Comparison of ENCODE assay signal across 16 mouse cellular contexts in the genomic region with DNA sequence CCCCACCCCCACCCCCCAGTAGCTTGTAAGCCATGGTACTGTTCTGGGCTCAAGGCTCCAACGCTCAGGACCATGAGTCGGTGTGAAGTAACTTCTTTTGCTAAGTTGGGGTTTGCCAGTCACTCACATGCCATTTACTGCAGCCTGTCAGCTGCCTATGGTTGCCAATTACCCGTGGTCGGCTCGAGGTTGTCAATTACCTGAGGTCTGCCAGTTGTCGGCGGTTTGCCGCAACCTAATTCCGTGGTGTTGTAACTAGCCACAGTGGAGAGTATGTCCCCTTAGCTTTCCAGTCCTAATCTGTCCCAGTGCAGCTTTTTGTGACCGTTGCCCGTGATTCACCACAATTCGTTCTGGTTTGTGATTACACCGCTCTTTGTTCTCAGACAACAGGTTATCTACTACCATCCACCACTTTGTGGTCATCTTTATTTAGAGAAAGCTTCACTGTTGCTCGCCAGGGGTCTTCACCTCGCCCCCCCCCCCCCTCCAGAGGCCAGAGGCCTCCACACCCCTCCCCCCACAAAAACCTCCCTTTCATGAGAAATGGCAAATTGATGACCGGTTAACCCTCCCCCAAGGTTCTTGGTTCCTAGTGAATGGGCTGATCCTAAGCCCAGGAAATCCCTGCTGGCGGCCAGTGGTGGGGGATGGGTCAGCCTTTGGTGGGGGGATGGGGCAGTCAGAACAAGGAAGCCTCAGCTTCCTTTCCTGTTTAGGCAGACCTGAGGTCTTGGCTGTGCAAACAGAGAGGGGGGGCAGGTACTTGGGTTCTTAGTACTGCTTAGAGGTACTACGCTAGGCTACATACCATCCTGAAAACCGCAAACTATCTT.
DNase-seq lines count a peak whose midpoint lies in the region; ATAC-seq and TF ChIP-seq lines count a peak whose summit lies in the region.
"Had no signal": no experiment of that assay in that cellular context is flagged by ENCODE, and none has a peak within 500 bp of the region (broad histone marks: within the 10 kb centered on the region; RNA-seq: fewer than 3 reads in every experiment).

No protein-coding gene starts in this region.

- peaks cover 29% of the 10 kb centered on the region for H3K9me3 ChIP-seq in midbrain, embryonic 11.5 days (ENCODE audit: control insufficient read depth, low read length)
- H3K9me3 ChIP-seq in midbrain, postnatal 0 days (ENCODE audit: low read length): peaks cover 16% of the 10 kb centered on the region; the same call in 1 of the 2 replicates
- no peaks in the 10 kb centered on the region for H3K9me3 ChIP-seq in MEL (replicated peaks; ENCODE audit: insufficient read depth, low read length)

- no peak overlapping the region for H3K9ac ChIP-seq in midbrain, embryonic 11.5 days (ENCODE audit: low read length)
- no peak overlapping the region for H3K9ac ChIP-seq in midbrain, postnatal 0 days (replicated peaks; ENCODE audit: low read length, poor library complexity, severe bottlenecking)
- H3K9ac ChIP-seq in MEL (ENCODE audit: control insufficient read depth, low read depth, low read length, poor library complexity, severe bottlenecking): no peak overlapping the region
- H3K9ac ChIP-seq: embryonic facial prominence, embryonic 12.5 days; forebrain, postnatal 0 days; heart, embryonic 15.5 days; hindbrain, embryonic 12.5 days; midbrain, embryonic 13.5 days had no signal

- H3K27me3 ChIP-seq in midbrain, embryonic 11.5 days (ENCODE audit: control insufficient read depth, insufficient read depth, low read length): 0 out of 2 replicates have a peak, but pooled peaks cover 2% of the 10 kb centered on the region
- 0 out of 2 replicates have a peak, but pooled peaks cover 3% of the 10 kb centered on the region for H3K27me3 ChIP-seq in midbrain, postnatal 0 days (ENCODE audit: insufficient read depth, low read length)
- no peaks in the 10 kb centered on the region for H3K27me3 ChIP-seq in MEL (ENCODE audit: control insufficient read depth in 1 of 2, insufficient read depth in 2 of 2, low read length in 2 of 2)
- H3K27me3 ChIP-seq: embryonic facial prominence, embryonic 12.5 days; Patski had no signal

- no peak for TF ChIP-seq CTCF in midbrain, postnatal 0 days (IDR thresholded peaks at IDR 0.05)
- TF ChIP-seq CTCF in MEL (IDR thresholded peaks at IDR 0.05 in 2 of 3, conservative IDR thresholded peaks at IDR 0.05 in 1 of 3; ENCODE audit: control insufficient read depth in 1 of 3, insufficient read depth in 1 of 3, low read depth in 2 of 3, low read length in 3 of 3, poor library complexity in 1 of 3, severe bottlenecking in 1 of 3): no peak

- peak; percentile 78 to 85 for TF ChIP-seq EP300 in MEL (IDR thresholded peaks at IDR 0.05; ENCODE audit: low read depth in 1 of 2, low read length in 2 of 2)

- no peak for TF ChIP-seq POLR2A in MEL (IDR thresholded peaks at IDR 0.05; ENCODE audit: control insufficient read depth in 1 of 2, insufficient read depth in 1 of 2, low read depth in 1 of 2, low read length in 2 of 2, poor library complexity in 1 of 2)

- WGBS in midbrain, embryonic 11.5 days: 42% methylated on average over 19 of the region's 19 CpGs
- 55% methylated on average over 19 of the region's 19 CpGs for WGBS in midbrain, postnatal 0 days

- no peak for TF ChIP-seq RAD21 in MEL (IDR thresholded peaks at IDR 0.05; ENCODE audit: low read depth, low read length)

- peak overlapping the region; percentile 6; the same call in 1 of the 2 replicates for H3K4me2 ChIP-seq in midbrain, embryonic 11.5 days
- no peak overlapping the region for H3K4me2 ChIP-seq in midbrain, postnatal 0 days (ENCODE audit: low read depth, low read length, poor library complexity, severe bottlenecking)
- H3K4me2 ChIP-seq: embryonic facial prominence, embryonic 12.5 days; heart, embryonic 15.5 days; hindbrain, embryonic 12.5 days; midbrain, embryonic 13.5 days had no signal

- ATAC-seq in midbrain, embryonic 11.5 days (ENCODE audit: low FRiP score): peak; percentile 19; the same call in 1 of the 2 replicates
- ATAC-seq in midbrain, postnatal 0 days (ENCODE audit: low FRiP score): no peak
- ATAC-seq in granulocyte monocyte progenitor cell, adult 5-6 weeks (replicated peaks; ENCODE audit: poor library complexity, severe bottlenecking): peak; percentile 60
- ATAC-seq: forebrain, postnatal 0 days; midbrain, embryonic 13.5 days; Patski had no signal

- no peak overlapping the region for H3K27ac ChIP-seq in midbrain, embryonic 11.5 days (ENCODE audit: low read depth, low read length)
- no peak overlapping the region for H3K27ac ChIP-seq in midbrain, postnatal 0 days (ENCODE audit: low read depth, low read length)
- no peak overlapping the region for H3K27ac ChIP-seq in MEL (ENCODE audit: control insufficient read depth, low read depth, low read length)
- H3K27ac ChIP-seq: embryonic facial prominence, embryonic 12.5 days; heart, adult 2 months; heart, embryonic 15.5 days; hindbrain, embryonic 12.5 days; midbrain, embryonic 13.5 days had no signal

- peaks cover 10% of the 10 kb centered on the region for H3K4me1 ChIP-seq in midbrain, embryonic 11.5 days (ENCODE audit: control insufficient read depth, insufficient read depth, low read length)
- no peaks in the 10 kb centered on the region for H3K4me1 ChIP-seq in midbrain, postnatal 0 days (ENCODE audit: insufficient read depth, low read length)
- peaks cover 0 to 25% of the 10 kb centered on the region in 2 experiments; a peak in 3 of 4 replicates for H3K4me1 ChIP-seq in MEL (ENCODE audit: control insufficient read depth in 1 of 2, insufficient read depth in 2 of 2, low read length in 2 of 2)

- no peaks in the 10 kb centered on the region for H3K36me3 ChIP-seq in midbrain, embryonic 11.5 days (ENCODE audit: control insufficient read depth, insufficient read depth, low read length)
- H3K36me3 ChIP-seq in midbrain, postnatal 0 days (ENCODE audit: insufficient read depth, low read length): no peaks in the 10 kb centered on the region
- H3K36me3 ChIP-seq in MEL (ENCODE audit: control insufficient read depth in 1 of 2, insufficient read depth in 2 of 2, low read length in 2 of 2): peaks cover 0 to 9% of the 10 kb centered on the region in 2 experiments; a peak in 2 of 4 replicates
- H3K36me3 ChIP-seq: embryonic facial prominence, embryonic 12.5 days; hindbrain, embryonic 12.5 days; midbrain, embryonic 13.5 days had no signal

- DNase-seq in midbrain, embryonic 11.5 days (ENCODE audit: low spot score, missing footprints): no peak
- DNase-seq in midbrain, postnatal 0 days (ENCODE audit: low spot score): no peak
- peak; percentile 49 for DNase-seq in MEL (ENCODE audit: low read depth, low spot score)
- DNase-seq in yolk sac, embryonic 10.5 days (ENCODE audit: low spot score): peak; percentile 72
- no peak for DNase-seq in spleen, postnatal 14 days (ENCODE audit: low spot score in 2 of 2)
- no peak for DNase-seq in gastrocnemius, postnatal 10 days
- DNase-seq: cerebellum, postnatal 10 days; forebrain, postnatal 0 days; heart, adult 2 months; layer of hippocampus, postnatal 36 days had no signal

- no peak overlapping the region for H3K4me3 ChIP-seq in midbrain, embryonic 11.5 days (ENCODE audit: low read depth, low read length)
- H3K4me3 ChIP-seq in midbrain, postnatal 0 days (ENCODE audit: low read depth, low read length): no peak overlapping the region
- H3K4me3 ChIP-seq in MEL (ENCODE audit: control insufficient read depth in 1 of 2, insufficient read depth in 1 of 2, low read depth in 2 of 2, low read length in 2 of 2): no peak overlapping the region
- H3K4me3 ChIP-seq: embryonic facial prominence, embryonic 12.5 days; heart, adult 2 months; heart, embryonic 15.5 days; hindbrain, embryonic 12.5 days; midbrain, embryonic 13.5 days had no signal

- H3K79me2 ChIP-seq in MEL (ENCODE audit: control insufficient read depth, insufficient read depth, low read length, poor library complexity): no peaks in the 10 kb centered on the region; the same call in 1 of the 2 replicates

TF ChIP-seq in MEL, 35 proteins besides CTCF, POLR2A, EP300 and RAD21:
- TF ChIP-seq MAFK (IDR thresholded peaks at IDR 0.05; ENCODE audit: borderline replicate concordance, low read depth, low read length): peak; percentile 9; the same call in 1 of the 2 replicates
- no peak for TF ChIP-seq CHD2 (IDR thresholded peaks at IDR 0.05; ENCODE audit: low read length)
- TF ChIP-seq TCF12 (IDR thresholded peaks at IDR 0.05; ENCODE audit: low read depth, low read length): peak; percentile 76
- peak; percentile 83 for TF ChIP-seq TAL1 (IDR thresholded peaks at IDR 0.05; ENCODE audit: low read length)
- TF ChIP-seq MYB (IDR thresholded peaks at IDR 0.05; ENCODE audit: low read depth, low read length): peak; percentile 76
- TF ChIP-seq ZKSCAN1 (IDR thresholded peaks at IDR 0.05; ENCODE audit: low read depth, low read length): no peak
- no peak for TF ChIP-seq MAX (IDR thresholded peaks at IDR 0.05; ENCODE audit: low read length)
- TF ChIP-seq GATA1 (IDR thresholded peaks at IDR 0.05; ENCODE audit: low read depth, low read length): peak; percentile 76
- TF ChIP-seq RCOR1 (IDR thresholded peaks at IDR 0.05; ENCODE audit: low read depth, low read length): peak; percentile 89
- TF ChIP-seq BHLHE40 (IDR thresholded peaks at IDR 0.05; ENCODE audit: borderline replicate concordance, low read depth, low read length): 0 out of 2 replicates have a peak, but pooled peaks have one; percentile 29

Comparison
In these comparisons a context has a peak if more than half of its experiments do, and no peak if none do; other contexts are left out.
1. DNase-seq: peak in MEL (single experiment) and yolk sac, embryonic 10.5 days (single experiment); none in midbrain, embryonic 11.5 days (single experiment), midbrain, postnatal 0 days (single experiment), spleen, postnatal 14 days (0 of 2) and gastrocnemius, postnatal 10 days (single experiment).